Comparison of ENCODE assay signal across 10 mouse cellular contexts in the genomic region with DNA sequence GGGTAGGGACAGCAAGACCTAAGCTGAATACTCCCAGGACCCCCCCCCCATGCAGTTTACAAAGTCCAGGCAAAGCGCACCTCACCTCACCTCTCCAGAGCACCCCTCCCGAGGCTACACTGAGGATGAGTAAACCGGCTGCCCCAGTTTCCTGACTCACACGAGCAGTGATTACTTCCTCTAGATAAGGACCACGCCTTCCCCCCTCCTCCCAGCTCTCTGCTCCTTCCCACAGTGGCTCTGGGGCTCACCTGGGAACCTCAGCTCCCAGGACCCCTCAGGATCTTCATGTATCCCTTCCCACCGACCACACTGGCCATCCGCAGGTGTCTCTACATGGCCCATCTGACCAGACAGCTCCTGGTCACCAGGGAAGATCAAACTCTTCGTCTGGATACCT. TPM values are rescaled to one million over a fixed set of nuclear protein-coding genes. Genes with fewer than 3 reads are reported as not detected.
DNase-seq lines count a peak whose midpoint lies in the region; ATAC-seq and TF ChIP-seq lines count a peak whose summit lies in the region.
"Had no signal": no experiment of that assay in that cellular context is flagged by ENCODE, and none has a peak within 500 bp of the region (broad histone marks: within the 10 kb centered on the region; RNA-seq: fewer than 3 reads in every experiment).

No protein-coding gene starts in this region.

- no peak overlapping the region for H3K4me2 ChIP-seq in forebrain, embryonic 14.5 days (ENCODE audit: low read length)
- H3K4me2 ChIP-seq: heart, embryonic 13.5 days had no signal

- H3K4me3 ChIP-seq in layer of hippocampus, adult 2 months: no peak overlapping the region
- H3K4me3 ChIP-seq in ES-E14 (ENCODE audit: insufficient read depth in 1 of 2, low read depth in 1 of 2, low read length in 2 of 2, poor library complexity in 1 of 2, severe bottlenecking in 1 of 2): no peak overlapping the region
- H3K4me3 ChIP-seq in forebrain, embryonic 14.5 days (ENCODE audit: low read depth, low read length): no peak overlapping the region
- H3K4me3 ChIP-seq in heart, embryonic 10.5 days: no peak overlapping the region
- H3K4me3 ChIP-seq: heart, embryonic 13.5 days had no signal

- intact Hi-C loops in left cerebral cortex, postnatal 4 days (cut with DNase I): no loop called here

- DNase-seq in layer of hippocampus, adult 2 months (ENCODE audit: low spot score in 2 of 2): no peak
- no peak for DNase-seq in layer of hippocampus, postnatal 36 days
- no peak for DNase-seq in ES-E14 (ENCODE audit: low read depth, low spot score)
- DNase-seq in forebrain, embryonic 14.5 days (ENCODE audit: low spot score): no peak
- no peak for DNase-seq in heart, embryonic 10.5 days (ENCODE audit: low spot score)
- no peak for DNase-seq in left cerebral cortex, postnatal 4 days
- no peak for DNase-seq in ovary, postnatal 14 days (ENCODE audit: low spot score)

- WGBS in forebrain, embryonic 14.5 days: 61% methylated on average over 8 of the region's 8 CpGs
- WGBS in heart, embryonic 10.5 days: 31% methylated on average over 8 of the region's 8 CpGs

- H3K27me3 ChIP-seq in forebrain, embryonic 14.5 days (replicated peaks; ENCODE audit: control insufficient read depth, insufficient read depth, low read length): no peaks in the 10 kb centered on the region
- peaks cover 73% of the 10 kb centered on the region for H3K27me3 ChIP-seq in heart, embryonic 10.5 days (ENCODE audit: insufficient read depth, poor library complexity, severe bottlenecking)

- in situ Hi-C loops in ES-E14 (cut with MboI; ENCODE audit: low sequenced_read_pairs in 2 of 2, unreplicated experiment in 2 of 2): no loop called here

- peak overlapping the region; percentile 76; the same call in 1 of the 2 replicates for H3K27ac ChIP-seq in layer of hippocampus, adult 2 months
- H3K27ac ChIP-seq in ES-E14 (ENCODE audit: insufficient read depth, low read depth, low read length, poor library complexity, severe bottlenecking): no peak overlapping the region
- H3K27ac ChIP-seq in forebrain, embryonic 14.5 days (ENCODE audit: low read depth, low read length): peak overlapping the region; percentile 90; the same call in 1 of the 2 replicates
- no peak overlapping the region for H3K27ac ChIP-seq in heart, embryonic 10.5 days
- H3K27ac ChIP-seq: heart, embryonic 13.5 days; macrophage had no signal

- H3K4me1 ChIP-seq in ES-E14 (ENCODE audit: control insufficient read depth in 2 of 2, insufficient read depth in 2 of 2, low read length in 2 of 2, poor library complexity in 1 of 2): peaks cover 16 to 29% of the 10 kb centered on the region in 2 experiments
- H3K4me1 ChIP-seq in forebrain, embryonic 14.5 days (ENCODE audit: control insufficient read depth, insufficient read depth, low read length): peaks cover 85% of the 10 kb centered on the region
- H3K4me1 ChIP-seq in heart, embryonic 10.5 days: peaks cover 76% of the 10 kb centered on the region

- H3K36me3 ChIP-seq in ES-E14 (ENCODE audit: control insufficient read depth, insufficient read depth, low read length, poor library complexity, severe bottlenecking): no peaks in the 10 kb centered on the region
- no peaks in the 10 kb centered on the region for H3K36me3 ChIP-seq in forebrain, embryonic 14.5 days (ENCODE audit: control insufficient read depth, insufficient read depth, low read length)
- no peaks in the 10 kb centered on the region for H3K36me3 ChIP-seq in heart, embryonic 10.5 days
- H3K36me3 ChIP-seq: heart, embryonic 13.5 days had no signal

- no peak for TF ChIP-seq CTCF in layer of hippocampus, adult 2 months (conservative IDR thresholded peaks at IDR 0.05)

- no peak for ATAC-seq in forebrain, embryonic 14.5 days
- peak; percentile 43; the same call in 1 of the 2 replicates for ATAC-seq in megakaryocyte, adult 5-6 weeks (ENCODE audit: poor library complexity, severe bottlenecking)

- H3K9me3 ChIP-seq in ES-E14 (ENCODE audit: control insufficient read depth, insufficient read depth, low read depth, low read length): no peaks in the 10 kb centered on the region
- H3K9me3 ChIP-seq in forebrain, embryonic 14.5 days (replicated peaks; ENCODE audit: control insufficient read depth, low read length): no peaks in the 10 kb centered on the region
- H3K9me3 ChIP-seq in heart, embryonic 10.5 days: no peaks in the 10 kb centered on the region
- H3K9me3 ChIP-seq: heart, embryonic 13.5 days had no signal

- peak overlapping the region; percentile 29; the same call in 1 of the 2 replicates for H3K9ac ChIP-seq in ES-E14 (ENCODE audit: insufficient read depth, low read depth, low read length, poor library complexity, severe bottlenecking)
- H3K9ac ChIP-seq in forebrain, embryonic 14.5 days (ENCODE audit: low read length): no peak overlapping the region

TF ChIP-seq in ES-E14, 5 proteins besides CTCF, POLR2A, EP300 and RAD21:
- TF ChIP-seq ZNF384 (IDR thresholded peaks at IDR 0.05; ENCODE audit: low read depth, low read length) (no peak), MAFK (IDR thresholded peaks at IDR 0.05; ENCODE audit: insufficient read depth, low read depth, low read length) (no peak), HCFC1 (IDR thresholded peaks at IDR 0.05; ENCODE audit: borderline replicate concordance, insufficient read depth, low read length) (no peak), CHD2 (IDR thresholded peaks at IDR 0.05; ENCODE audit: low read depth, low read length) (no peak), ZC3H11A (IDR thresholded peaks at IDR 0.05; ENCODE audit: borderline replicate concordance, low read depth, low read length) (no peak)

RNA-seq across cellular contexts. Expression of a gene that starts 58.8 kb away (rescaled TPM):
- total RNA-seq in layer of hippocampus, adult 2 months (2021): 100 to 1,000 TPM; 219 to 230 TPM
- total RNA-seq in layer of hippocampus, postnatal 36 days (2021): 100 to 1,000 TPM; 212 to 230 TPM
- total RNA-seq in ES-E14 (2012; rRNA removed): 128 and 143 TPM in 2 replicates
- 17.1 and 17.4 TPM in 2 replicates for polyA plus RNA-seq in forebrain, embryonic 14.5 days (2014; fragmentation: Nextera tagmentation; extraction: Ambion mirVana)
- 40.7 and 46.5 TPM in 2 replicates for total RNA-seq in megakaryocyte, adult 5-6 weeks (2015)
- 75.9 and 85.2 TPM in 2 replicates for total RNA-seq in megakaryocyte, adult 5-6 weeks (2017)
- 4.0 and 6.0 TPM in 2 replicates for polyA plus RNA-seq in heart, embryonic 10.5 days (2016; fragmentation: Nextera tagmentation; extraction: Ambion mirVana)
- 100 to 1,000 TPM; 142 to 145 TPM for total RNA-seq in left cerebral cortex, postnatal 4 days (2021)

Comparison
In these comparisons a context has a peak if more than half of its experiments do, and no peak if none do; other contexts are left out.
1. H3K27ac ChIP-seq: peak in layer of hippocampus, adult 2 months (single experiment) and forebrain, embryonic 14.5 days (single experiment); none in ES-E14 (single experiment) and heart, embryonic 10.5 days (single experiment).